Mouse (Mus musculus) liver, embryonic 14.5 days (tissue): ENCODE measurements around the gene Usf3.
A peak's percentile ranks its signal among the peaks of the same experiment; 100 is the strongest.

Experiments used
- CTCF ChIP-seq: IDR thresholded peaks from 2 replicates; pipeline ENCODE4 v1.5.1; 2016; ENCODE audit warnings: antibody characterized with exemption, low read depth, control low read depth
- EP300 ChIP-seq: IDR thresholded peaks from 2 replicates; pipeline ENCODE4 v1.6.1; 2016; ENCODE audit warnings: antibody characterized with exemption, low read depth

DNA sequence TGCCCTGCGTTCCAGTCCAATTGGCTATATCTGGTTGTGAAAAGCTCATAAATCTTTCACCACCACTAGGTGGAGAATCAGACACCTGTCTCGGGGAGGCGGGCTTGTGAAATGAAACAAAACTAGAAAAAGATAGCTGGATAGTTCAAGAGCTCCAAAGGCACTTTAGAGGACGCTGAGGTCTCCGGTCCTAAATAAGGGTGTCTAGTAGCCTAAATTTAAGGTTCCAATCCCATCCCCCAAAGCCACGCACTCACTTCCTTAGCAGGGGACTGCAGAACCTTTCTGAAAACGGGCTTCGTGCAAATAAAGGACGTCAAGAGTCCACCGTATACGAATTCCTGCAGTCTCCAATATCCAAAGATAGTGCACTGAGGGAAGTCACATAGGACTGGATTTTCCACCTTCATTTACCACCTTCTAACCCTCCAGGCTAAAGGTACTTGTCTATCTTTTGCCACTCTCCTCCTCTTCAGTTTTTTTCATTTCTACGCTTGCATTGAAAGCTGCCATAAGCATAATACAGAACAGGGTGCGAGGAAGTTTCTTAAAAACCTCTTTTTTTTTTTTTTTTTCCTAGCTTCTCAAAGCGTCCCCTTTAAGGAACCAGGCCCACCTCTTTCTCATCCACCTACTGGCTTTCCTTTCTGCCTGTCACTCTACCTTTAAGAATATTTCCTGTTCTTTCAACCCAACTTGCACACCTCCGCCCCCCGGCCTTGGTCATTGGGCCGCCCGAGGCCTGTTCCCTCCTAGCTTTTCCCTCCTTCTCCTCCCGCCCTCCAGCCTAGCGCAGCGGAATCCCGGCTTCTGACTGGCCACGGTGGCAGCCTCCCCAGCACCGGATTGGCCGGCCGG is 520 bp upstream of the Usf3 start:
- TF ChIP-seq EP300 (no peak), CTCF (peak; percentile 65)
